Mouse (Mus musculus) heart, postnatal 14 days (tissue): Measurements from ENCODE around the gene Psmd4. TPM values are rescaled to one million over a fixed set of nuclear protein-coding genes. Genes with fewer than 3 reads are reported as not detected.
"Not testable (repeated sequence)": the region's sequence is repeated elsewhere in the genome, so short reads cannot be mapped to it uniquely, and the experiment has no call there.

Experiments
- DNase-seq, 2 experiments: peaks; one replicate each; pipeline ENCODE4 v3.0.0; 2021 to 2022
- intact Hi-C: fragments of 180-260 bp; cut with DNase I; formaldehyde crosslinking; loops from one replicate; pipeline ENCODE4 v1.15.1; 2025
- long read RNA-seq, 2 experiments: library from polyadenylated mRNA; stranded (forward); transcript quantifications; one replicate each; pipeline ENCODE4 v2.0.0; 2021
- total RNA-seq, 2 experiments: library from RNA; stranded (reverse); gene quantifications; 2 replicates each; pipeline ENCODE4 v1.2.3; 2021

Gene Psmd4
- 100 to 1,000 TPM; 118 to 132 TPM for total RNA-seq
- long read RNA-seq, experiment 1, transcript Psmd4-202 (10 exons, 1,332 nt), result major isoform, 94 of 200 reads
- long read RNA-seq, experiment 1, transcript Psmd4-201 (10 exons, 1,276 nt), result minor isoform, 78 of 200 reads
- long read RNA-seq, experiment 1, partial matches to known transcripts, result 9 of 200 reads
- long read RNA-seq, experiment 1, other reads (novel, unspliced or antisense), result 18 of 200 reads
- long read RNA-seq, experiment 2, transcript Psmd4-202 (10 exons, 1,332 nt), result major isoform, 70 of 150 reads
- long read RNA-seq, experiment 2, transcript Psmd4-201 (10 exons, 1,276 nt), result minor isoform, 61 of 150 reads
- long read RNA-seq, experiment 2, partial matches to known transcripts, result 6 of 150 reads
- long read RNA-seq, experiment 2, other reads (novel, unspliced or antisense), result 13 of 150 reads

GRCm38 (mm10) chr3:95042166-95042837 is at the start of gene Psmd4:
TSS of gene Psmd4 (minus strand) at chr3:95042614.
- intact Hi-C loops, result no loop called here
- DNase-seq, result peak; percentile 95 to 98

GRCm38 (mm10) chr3:95088071-95088470 is 45.7 kb upstream of the Psmd4 start:
- no peak for DNase-seq
- intact Hi-C loops, result no loop called here

GRCm38 (mm10) chr3:95071606-95072005 is 29.2 kb upstream of the Psmd4 start:
- intact Hi-C loops, result no loop called here
- no peak for DNase-seq

- DNase-seq, result no peak
- intact Hi-C loops, result no loop called here
Measured at GRCm38 (mm10) chr3:95066570-95066969, 24.2 kb upstream of the Psmd4 start.

GRCm38 (mm10) chr3:95066095-95066494 is 23.7 kb upstream of the Psmd4 start:
- intact Hi-C loops, result no loop called here
- no peak for DNase-seq

- intact Hi-C loops, result no loop called here
- DNase-seq, result no peak
Measured at GRCm38 (mm10) chr3:95065553-95065952, 23.1 kb upstream of the Psmd4 start.

GRCm38 (mm10) chr3:95063741-95064140 is 21.3 kb upstream of the Psmd4 start:
- intact Hi-C loops, result no loop called here
- DNase-seq, result no peak

- DNase-seq, result peak; percentile 12 to 22
- intact Hi-C loops, result loop anchor here (5.0 kb wide), 1 partner anchor 44 kb away; no protein-coding TSS in a partner anchor
Measured at GRCm38 (mm10) chr3:95058078-95058477, 15.7 kb upstream of the Psmd4 start.

GRCm38 (mm10) chr3:95056275-95056674 is 13.9 kb upstream of the Psmd4 start:
- intact Hi-C loops, result loop anchor here (5.0 kb wide), 1 partner anchor 46 kb away; no protein-coding TSS in a partner anchor
- DNase-seq, result no peak

GRCm38 (mm10) chr3:95054481-95055260 is 12.3 kb upstream of the Psmd4 start:
- no peak for DNase-seq
- intact Hi-C loops, result loop anchor here (5.0 kb wide), 1 partner anchor 48 kb away; no protein-coding TSS in a partner anchor

GRCm38 (mm10) chr3:95053701-95054100 is 11.3 kb upstream of the Psmd4 start:
- intact Hi-C loops, result no loop called here
- peak in 1 of 2 experiments; percentile 23 for DNase-seq

- intact Hi-C loops, result no loop called here
- DNase-seq, result peak in 1 of 2 experiments; percentile 45
Measured at GRCm38 (mm10) chr3:95052959-95053358, 10.5 kb upstream of the Psmd4 start.

GRCm38 (mm10) chr3:95047914-95048313 is 5.5 kb upstream of the Psmd4 start:
- DNase-seq, result no peak
- intact Hi-C loops, result no loop called here

GRCm38 (mm10) chr3:95046462-95047057 is 4.1 kb upstream of the Psmd4 start:
- DNase-seq, result no peak
- intact Hi-C loops, result no loop called here

- intact Hi-C loops, result no loop called here
- DNase-seq, result no peak
Measured at GRCm38 (mm10) chr3:95043251-95043650, 837 bp upstream of the Psmd4 start.

- DNase-seq, result no peak
- intact Hi-C loops, result no loop called here
Measured at GRCm38 (mm10) chr3:95042838-95043229, 420 bp upstream of the Psmd4 start.

GRCm38 (mm10) chr3:95041625-95042024 is 789 bp downstream of the Psmd4 start:
- intact Hi-C loops, result no loop called here

GRCm38 (mm10) chr3:95029953-95030352 is 12.5 kb downstream of the Psmd4 start:
- intact Hi-C loops, result no loop called here
- no peak for DNase-seq

More at GRCm38 (mm10) chr3:95041625-95042024, 789 bp downstream of the Psmd4 start:
- DNase-seq, result no peak

GRCm38 (mm10) chr3:95029291-95029827 is 13.1 kb downstream of the Psmd4 start:
- DNase-seq, intact Hi-C loops: not testable (repeated sequence)

GRCm38 (mm10) chr3:95028603-95029002 is 13.8 kb downstream of the Psmd4 start:
- intact Hi-C loops, result no loop called here
- DNase-seq, result no peak
